Mouse (Mus musculus): ENCODE data around the gene Rb1. TPM values are rescaled to one million over a fixed set of nuclear protein-coding genes. Genes with fewer than 3 reads are reported as not detected.

Rb1 gene
- polyA plus RNA-seq, 1 experiment from 2014 or later = 28.6 TPM

DNA sequence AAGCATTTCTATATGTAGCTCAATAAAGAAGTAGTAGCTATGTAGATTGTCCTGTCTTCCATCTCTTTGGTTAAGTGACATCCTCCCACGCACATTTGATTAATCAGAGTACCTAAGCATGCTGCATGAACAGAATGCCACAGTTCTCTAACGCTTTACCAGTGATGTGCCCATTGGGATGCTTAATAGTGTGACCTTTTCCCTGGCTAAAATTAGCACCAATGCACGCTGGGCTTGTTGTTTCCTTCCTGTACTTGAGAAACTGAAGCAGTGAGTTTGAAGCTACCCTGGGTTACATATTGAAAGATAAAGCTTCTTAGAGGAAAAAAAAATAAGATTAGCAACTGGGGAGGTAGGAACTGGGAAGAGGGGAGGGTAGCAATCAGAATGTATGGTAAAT lies 121.6 kb downstream of the Rb1 start:
- Histone ChIP-seq H3K9me3 (ENCODE audit: control insufficient read depth, low read depth, low read length) (no peaks in the 10 kb centered on the region), H3K27me3 (ENCODE audit: control insufficient read depth, insufficient read depth, low read length) (no peaks in the 10 kb centered on the region), H3K9ac (replicated peaks; ENCODE audit: low read depth, low read length) (no peak overlapping the region), H3K4me3 (ENCODE audit: low read depth, low read length) (no peak overlapping the region), H3K4me2 (replicated peaks; ENCODE audit: low read depth, low read length) (no peak overlapping the region), H3K27ac (ENCODE audit: low read length) (no peak overlapping the region), H3K4me1 (ENCODE audit: control insufficient read depth, insufficient read depth, low read length) (no peaks in the 10 kb centered on the region), H3K36me3 (ENCODE audit: control insufficient read depth, insufficient read depth, low read length) (no peaks in the 10 kb centered on the region)
- ATAC-seq (ENCODE audit: insufficient number of reproducible peaks, insufficient read depth, low FRiP score, low read depth) = no peak
- 73% methylated on average over 3 of the region's 3 CpGs for WGBS

DNA sequence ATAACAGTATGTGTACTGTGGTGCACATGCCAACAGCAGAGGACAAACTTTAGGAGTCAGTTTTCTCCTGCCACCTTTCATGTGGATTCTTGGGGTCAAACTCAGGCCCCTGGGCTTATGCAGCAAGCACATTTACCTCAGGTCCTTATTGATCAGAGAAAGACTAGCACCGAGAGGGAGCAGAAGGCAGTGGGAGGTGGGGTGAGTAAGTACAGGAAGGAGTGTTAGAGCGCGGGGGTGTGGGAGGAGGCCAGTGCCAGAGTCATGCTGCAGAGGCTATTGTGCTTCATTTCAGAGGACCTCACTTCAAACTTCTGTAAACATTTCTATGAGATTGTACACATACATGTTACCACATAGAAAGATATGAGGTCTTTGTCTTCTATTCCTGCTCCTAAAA lies 124.2 kb downstream of the Rb1 start:
- Histone ChIP-seq H3K36me3 (ENCODE audit: control insufficient read depth, insufficient read depth, low read length) (no peaks in the 10 kb centered on the region), H3K9me3 (ENCODE audit: control insufficient read depth, low read depth, low read length) (no peaks in the 10 kb centered on the region), H3K27me3 (ENCODE audit: control insufficient read depth, insufficient read depth, low read length) (no peaks in the 10 kb centered on the region), H3K4me1 (ENCODE audit: control insufficient read depth, insufficient read depth, low read length) (0 out of 2 replicates have a peak, but pooled peaks cover 2% of the 10 kb centered on the region), H3K27ac (ENCODE audit: low read length) (no peak overlapping the region), H3K4me2 (replicated peaks; ENCODE audit: low read depth, low read length) (no peak overlapping the region), H3K9ac (replicated peaks; ENCODE audit: low read depth, low read length) (no peak overlapping the region), H3K4me3 (ENCODE audit: low read depth, low read length) (no peak overlapping the region)
- ATAC-seq (ENCODE audit: insufficient number of reproducible peaks, insufficient read depth, low FRiP score, low read depth) = no peak
- WGBS = 49% methylated on average over 3 of the region's 3 CpGs

DNA sequence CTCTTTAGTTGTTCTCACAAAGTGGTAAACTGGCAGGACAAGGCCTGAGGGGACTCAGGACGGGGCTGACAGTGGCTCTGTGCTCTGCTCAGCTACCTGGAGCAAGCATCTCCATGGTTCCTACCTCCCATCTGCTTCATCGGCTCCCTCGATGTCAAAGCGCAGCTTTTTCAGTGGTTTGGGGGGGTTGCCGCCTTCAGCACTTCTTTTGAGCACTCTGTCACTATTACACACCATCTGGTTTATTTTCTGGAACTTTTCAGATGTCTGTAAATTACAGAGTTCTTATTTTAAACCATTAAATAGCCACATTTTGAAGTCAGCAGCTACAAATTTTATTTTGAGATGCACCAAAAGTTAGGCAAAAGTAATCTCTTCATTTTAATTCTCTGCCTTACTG lies 126.6 kb downstream of the Rb1 start:
- H3K4me2 ChIP-seq (replicated peaks; ENCODE audit: low read depth, low read length) = no peak overlapping the region
- ATAC-seq (ENCODE audit: insufficient number of reproducible peaks, insufficient read depth, low FRiP score, low read depth) = no peak
- WGBS = 56% methylated on average over 5 of the region's 5 CpGs

DNA sequence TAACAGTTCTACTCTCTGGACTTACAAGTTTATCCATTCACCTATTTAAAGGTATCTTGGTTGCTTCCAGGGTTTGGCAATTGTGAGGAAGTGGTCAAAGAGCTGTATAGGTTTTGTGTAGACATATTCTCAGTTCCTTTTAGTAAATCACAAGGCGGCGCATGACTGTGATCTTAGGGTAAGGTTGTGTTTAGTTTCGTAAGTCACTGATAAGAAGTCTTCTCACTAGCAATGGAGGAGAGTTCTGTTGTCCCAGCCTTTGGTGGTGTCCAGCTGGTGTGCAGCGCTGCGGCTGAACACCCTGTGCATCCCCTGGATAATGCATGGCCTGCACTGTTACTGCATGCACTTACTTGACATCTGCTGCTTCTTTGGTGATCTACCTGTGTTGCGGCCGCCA lies 138.7 kb downstream of the Rb1 start:
- 81% methylated on average over 7 of the region's 7 CpGs for WGBS
- Histone ChIP-seq H3K4me2 (replicated peaks; ENCODE audit: low read depth, low read length) (no peak overlapping the region), H3K36me3 (ENCODE audit: control insufficient read depth, insufficient read depth, low read length) (peaks cover 11% of the 10 kb centered on the region), H3K4me1 (ENCODE audit: control insufficient read depth, insufficient read depth, low read length) (no peaks in the 10 kb centered on the region), H3K4me3 (ENCODE audit: low read depth, low read length) (no peak overlapping the region), H3K9ac (replicated peaks; ENCODE audit: low read depth, low read length) (no peak overlapping the region), H3K27ac (ENCODE audit: low read length) (no peak overlapping the region), H3K27me3 (ENCODE audit: control insufficient read depth, insufficient read depth, low read length) (no peaks in the 10 kb centered on the region), H3K9me3 (ENCODE audit: control insufficient read depth, low read depth, low read length) (no peaks in the 10 kb centered on the region)
- ATAC-seq (ENCODE audit: insufficient number of reproducible peaks, insufficient read depth, low FRiP score, low read depth) = no peak

More for the DNA sequence above, 126.6 kb downstream of the Rb1 start:
- no peak overlapping the region for H3K4me3 ChIP-seq (ENCODE audit: low read depth, low read length)
- H3K36me3 ChIP-seq (ENCODE audit: control insufficient read depth, insufficient read depth, low read length) = no peaks in the 10 kb centered on the region
- no peak overlapping the region for H3K27ac ChIP-seq (ENCODE audit: low read length)
- no peaks in the 10 kb centered on the region for H3K27me3 ChIP-seq (ENCODE audit: control insufficient read depth, insufficient read depth, low read length)
- 0 out of 2 replicates have a peak, but pooled peaks cover 2% of the 10 kb centered on the region for H3K4me1 ChIP-seq (ENCODE audit: control insufficient read depth, insufficient read depth, low read length)
- H3K9me3 ChIP-seq (ENCODE audit: control insufficient read depth, low read depth, low read length) = no peaks in the 10 kb centered on the region
- no peak overlapping the region for H3K9ac ChIP-seq (replicated peaks; ENCODE audit: low read depth, low read length)

DNA sequence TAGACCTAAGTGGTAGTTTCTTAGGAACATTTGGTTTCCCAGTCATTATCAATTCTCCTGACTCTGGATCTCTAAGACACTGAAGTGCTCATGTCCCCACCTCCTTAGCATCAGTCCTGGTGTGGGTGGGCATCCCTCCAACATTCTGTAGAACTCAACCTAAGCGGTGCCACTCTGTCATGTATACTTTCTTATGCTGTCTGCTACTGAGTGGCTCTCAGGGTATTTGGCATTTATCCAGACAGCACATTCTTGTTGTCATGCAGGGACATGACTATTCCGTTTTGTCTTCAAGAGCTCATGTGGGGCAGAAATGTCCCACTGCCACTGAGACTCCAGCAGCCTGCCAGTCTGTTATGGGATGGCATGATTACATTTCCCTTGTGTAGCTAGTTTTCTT lies 144.5 kb downstream of the Rb1 start:
- no peak overlapping the region for H3K4me2 ChIP-seq (replicated peaks; ENCODE audit: low read depth, low read length)
- H3K9me3 ChIP-seq (ENCODE audit: control insufficient read depth, low read depth, low read length) = no peaks in the 10 kb centered on the region
- no peak overlapping the region for H3K27ac ChIP-seq (ENCODE audit: low read length)
- WGBS = 73% methylated on average over 2 of the region's 2 CpGs
- no peak overlapping the region for H3K9ac ChIP-seq (replicated peaks; ENCODE audit: low read depth, low read length)
- H3K4me1 ChIP-seq (ENCODE audit: control insufficient read depth, insufficient read depth, low read length) = no peaks in the 10 kb centered on the region
- no peak for ATAC-seq (ENCODE audit: insufficient number of reproducible peaks, insufficient read depth, low FRiP score, low read depth)
- peaks cover 41% of the 10 kb centered on the region for H3K36me3 ChIP-seq (ENCODE audit: control insufficient read depth, insufficient read depth, low read length)
- H3K4me3 ChIP-seq (ENCODE audit: low read depth, low read length) = no peak overlapping the region
- no peaks in the 10 kb centered on the region for H3K27me3 ChIP-seq (ENCODE audit: control insufficient read depth, insufficient read depth, low read length)

DNA sequence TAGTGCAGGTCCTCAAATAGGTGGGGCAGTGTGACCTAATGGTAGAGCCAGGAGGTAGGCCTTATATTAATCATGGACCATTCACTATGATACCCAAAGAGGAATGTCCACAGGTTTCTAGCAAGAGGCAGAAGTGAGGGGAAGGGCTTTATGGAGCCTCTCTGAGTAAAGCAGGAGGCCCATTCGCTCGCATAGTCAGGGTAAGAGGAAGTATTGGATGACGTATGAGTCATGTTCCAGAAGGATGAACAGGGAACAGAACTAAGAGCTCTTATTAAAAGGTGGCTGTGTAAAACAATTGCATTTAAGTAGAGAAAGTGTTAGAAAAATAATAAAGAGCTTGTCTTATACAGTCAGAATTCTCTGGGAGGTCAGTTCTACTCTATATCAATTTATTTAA lies 145.0 kb downstream of the Rb1 start:
- Histone ChIP-seq H3K9me3 (ENCODE audit: control insufficient read depth, low read depth, low read length) (no peaks in the 10 kb centered on the region), H3K4me1 (ENCODE audit: control insufficient read depth, insufficient read depth, low read length) (no peaks in the 10 kb centered on the region), H3K4me2 (replicated peaks; ENCODE audit: low read depth, low read length) (no peak overlapping the region), H3K9ac (replicated peaks; ENCODE audit: low read depth, low read length) (no peak overlapping the region), H3K27me3 (ENCODE audit: control insufficient read depth, insufficient read depth, low read length) (no peaks in the 10 kb centered on the region), H3K4me3 (ENCODE audit: low read depth, low read length) (no peak overlapping the region), H3K27ac (ENCODE audit: low read length) (no peak overlapping the region), H3K36me3 (ENCODE audit: control insufficient read depth, insufficient read depth, low read length) (peaks cover 41% of the 10 kb centered on the region)
- WGBS = 75% methylated on average over 3 of the region's 3 CpGs
- no peak for ATAC-seq (ENCODE audit: insufficient number of reproducible peaks, insufficient read depth, low FRiP score, low read depth)

DNA sequence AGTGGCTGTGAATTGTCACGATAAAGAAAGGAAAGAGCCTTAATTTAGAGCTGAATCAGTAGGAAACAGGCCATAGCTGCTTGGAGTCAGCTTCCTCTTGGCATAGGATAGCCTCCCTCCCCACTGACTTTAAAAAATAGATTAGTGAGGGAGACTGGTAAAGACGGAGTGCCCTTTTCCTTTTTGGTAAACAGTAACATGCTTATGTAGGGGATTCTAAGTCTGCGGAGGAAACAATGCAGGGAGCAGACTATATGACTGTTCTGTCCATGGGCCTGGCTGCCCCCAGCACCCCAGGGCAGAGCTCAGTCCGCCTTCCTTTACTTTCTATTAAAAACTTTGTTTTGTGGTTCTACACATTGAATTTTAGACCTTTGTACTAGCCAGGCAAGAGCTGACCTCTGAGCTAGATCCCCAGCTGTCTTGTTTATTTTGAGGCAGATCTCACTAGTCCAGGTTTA lies 146.4 kb downstream of the Rb1 start:
- 75% methylated on average over 4 of the region's 4 CpGs for WGBS
- H3K36me3 ChIP-seq (ENCODE audit: control insufficient read depth, insufficient read depth, low read length) = peaks cover 41% of the 10 kb centered on the region

DNA sequence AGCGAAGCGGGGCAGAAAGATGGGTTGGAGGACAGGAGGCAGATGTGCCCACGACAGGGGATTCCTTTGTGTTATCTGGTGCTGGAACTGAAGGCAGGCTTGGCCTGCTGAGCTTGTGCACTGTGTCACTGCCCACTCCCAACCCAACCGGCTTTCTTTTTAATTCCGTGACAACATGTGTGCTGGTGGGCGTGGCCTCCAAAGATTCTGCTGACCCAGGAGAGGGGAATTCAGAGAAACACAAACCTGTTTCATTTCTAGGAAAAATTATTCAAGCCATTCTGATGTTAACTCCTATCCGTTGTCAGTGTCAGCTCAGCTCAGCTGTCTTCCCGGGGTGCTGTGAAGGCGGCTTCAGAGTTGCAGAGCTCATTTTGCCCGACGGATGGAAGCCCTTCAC lies 147.7 kb downstream of the Rb1 start:
- Histone ChIP-seq H3K27me3 (ENCODE audit: control insufficient read depth, insufficient read depth, low read length) (no peaks in the 10 kb centered on the region), H3K36me3 (ENCODE audit: control insufficient read depth, insufficient read depth, low read length) (peaks cover 41% of the 10 kb centered on the region), H3K4me3 (ENCODE audit: low read depth, low read length) (no peak overlapping the region), H3K4me2 (replicated peaks; ENCODE audit: low read depth, low read length) (no peak overlapping the region), H3K27ac (ENCODE audit: low read length) (no peak overlapping the region), H3K9ac (replicated peaks; ENCODE audit: low read depth, low read length) (no peak overlapping the region), H3K4me1 (ENCODE audit: control insufficient read depth, insufficient read depth, low read length) (no peaks in the 10 kb centered on the region), H3K9me3 (ENCODE audit: control insufficient read depth, low read depth, low read length) (no peaks in the 10 kb centered on the region)
- 86% methylated on average over 11 of the region's 11 CpGs for WGBS
- no peak for ATAC-seq (ENCODE audit: insufficient number of reproducible peaks, insufficient read depth, low FRiP score, low read depth)

More for the DNA sequence above, 146.4 kb downstream of the Rb1 start:
- Histone ChIP-seq H3K9me3 (ENCODE audit: control insufficient read depth, low read depth, low read length) (no peaks in the 10 kb centered on the region), H3K27ac (ENCODE audit: low read length) (no peak overlapping the region), H3K4me3 (ENCODE audit: low read depth, low read length) (no peak overlapping the region), H3K4me2 (replicated peaks; ENCODE audit: low read depth, low read length) (no peak overlapping the region), H3K4me1 (ENCODE audit: control insufficient read depth, insufficient read depth, low read length) (no peaks in the 10 kb centered on the region), H3K27me3 (ENCODE audit: control insufficient read depth, insufficient read depth, low read length) (no peaks in the 10 kb centered on the region), H3K9ac (replicated peaks; ENCODE audit: low read depth, low read length) (no peak overlapping the region)
- ATAC-seq (ENCODE audit: insufficient number of reproducible peaks, insufficient read depth, low FRiP score, low read depth) = no peak

DNA sequence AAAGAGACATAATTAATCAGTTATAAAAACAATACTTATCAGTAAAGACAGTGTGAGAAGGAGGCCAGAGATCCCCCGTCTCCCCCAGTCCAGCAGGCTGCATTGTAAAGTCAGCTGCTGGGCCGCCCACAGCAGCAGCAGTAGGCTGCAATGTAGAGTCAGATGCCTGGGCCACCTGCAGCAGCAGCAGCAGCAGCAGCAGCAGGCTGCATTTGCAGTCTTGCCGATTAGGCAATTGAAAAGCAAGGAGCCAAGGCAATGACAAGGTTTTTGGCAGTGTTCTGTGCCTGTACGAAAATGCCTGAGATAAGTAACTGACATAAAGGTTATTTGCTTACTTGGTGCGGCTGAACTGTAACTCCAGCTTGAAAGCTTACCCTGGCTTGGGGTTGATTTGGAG lies 149.4 kb downstream of the Rb1 start:
- Histone ChIP-seq H3K27me3 (ENCODE audit: control insufficient read depth, insufficient read depth, low read length) (no peaks in the 10 kb centered on the region), H3K36me3 (ENCODE audit: control insufficient read depth, insufficient read depth, low read length) (peaks cover 29% of the 10 kb centered on the region), H3K4me3 (ENCODE audit: low read depth, low read length) (no peak overlapping the region), H3K4me2 (replicated peaks; ENCODE audit: low read depth, low read length) (no peak overlapping the region), H3K4me1 (ENCODE audit: control insufficient read depth, insufficient read depth, low read length) (no peaks in the 10 kb centered on the region), H3K9me3 (ENCODE audit: control insufficient read depth, low read depth, low read length) (no peaks in the 10 kb centered on the region), H3K27ac (ENCODE audit: low read length) (no peak overlapping the region), H3K9ac (replicated peaks; ENCODE audit: low read depth, low read length) (no peak overlapping the region)
- no peak for ATAC-seq (ENCODE audit: insufficient number of reproducible peaks, insufficient read depth, low FRiP score, low read depth)
- WGBS = 83% methylated on average over 5 of the region's 5 CpGs

Data from stomach, embryonic 14.5 days (tissue).